Mouse (Mus musculus) bone marrow, adult 2 months (tissue): Measurements from ENCODE around the gene Etv1.

Experiments
- CTCF ChIP-seq: fragments of 200-500 bp; IDR thresholded peaks from 2 replicates; pipeline ENCODE4 v1.5.1; 2011; ENCODE audit warnings: low read length, control low read depth; ENCODE audit not compliant: control insufficient read depth, insufficient read depth
- POLR2A ChIP-seq: fragments of 200-500 bp; IDR thresholded peaks from 2 replicates; pipeline ENCODE4 v1.6.1; 2011; ENCODE audit warnings: low read depth, mild to moderate bottlenecking, control low read depth, low read length, borderline replicate concordance; ENCODE audit not compliant: control insufficient read depth

GRCm38 (mm10) chr12:38780955-38781304 is 1.8 kb downstream of the Etv1 start:
- TF ChIP-seq POLR2A (no peak), CTCF (no peak)
